ENCODE assay signal across 8 mouse cellular contexts in genomic region chr7:97748527-97749206, GRCm38 (mm10). TPM values are rescaled to one million over a fixed set of nuclear protein-coding genes. Genes with fewer than 3 reads are reported as not detected.
DNase-seq lines count a peak whose midpoint lies in the region; ATAC-seq lines count a peak whose summit lies in the region.

No protein-coding gene starts in this region.

- peak overlapping the region; percentile 20; the same call in 1 of the 2 replicates for H3K4me2 ChIP-seq in hindbrain, embryonic 13.5 days
- peak overlapping the region; percentile 73 for H3K4me2 ChIP-seq in liver, embryonic 13.5 days

- DNase-seq in right cerebral cortex, adult 18-20 months: peak; percentile 44
- DNase-seq in right cerebral cortex, postnatal 4 days: no peak
- no peak for DNase-seq in liver, embryonic 13.5 days
- DNase-seq in naive thymus-derived CD4-positive, alpha-beta T cell, adult 2 months (ENCODE audit: low read depth): peak; percentile 77
- DNase-seq in urinary bladder, adult 2 months (ENCODE audit: low spot score): no peak
- DNase-seq in layer of hippocampus, postnatal 10 days (ENCODE audit: low spot score in 2 of 2): no peak

- no peak overlapping the region for H3K9ac ChIP-seq in hindbrain, embryonic 13.5 days
- peak overlapping the region; percentile 58 for H3K9ac ChIP-seq in liver, embryonic 13.5 days

- no peaks in the 10 kb centered on the region for H3K27me3 ChIP-seq in hindbrain, embryonic 13.5 days
- H3K27me3 ChIP-seq in liver, embryonic 13.5 days: no peaks in the 10 kb centered on the region

- H3K36me3 ChIP-seq in hindbrain, embryonic 13.5 days: no peaks in the 10 kb centered on the region
- no peaks in the 10 kb centered on the region for H3K36me3 ChIP-seq in liver, embryonic 13.5 days

- no peaks in the 10 kb centered on the region for H3K9me3 ChIP-seq in hindbrain, embryonic 13.5 days
- H3K9me3 ChIP-seq in liver, embryonic 13.5 days (replicated peaks): no peaks in the 10 kb centered on the region

- WGBS in hindbrain, embryonic 13.5 days: 49% methylated on average over 10 of the region's 10 CpGs
- WGBS in liver, embryonic 13.5 days (ENCODE audit: insufficient replicate concordance): 16% methylated on average over 10 of the region's 10 CpGs

- no peak overlapping the region for H3K4me3 ChIP-seq in hindbrain, embryonic 13.5 days
- H3K4me3 ChIP-seq in liver, embryonic 13.5 days (replicated peaks): peak overlapping the region; percentile 50

- 0 out of 2 replicates have a peak, but pooled peaks cover 5% of the 10 kb centered on the region for H3K4me1 ChIP-seq in hindbrain, embryonic 13.5 days (replicated peaks)
- H3K4me1 ChIP-seq in liver, embryonic 13.5 days (replicated peaks): peaks cover 46% of the 10 kb centered on the region

- H3K27ac ChIP-seq in hindbrain, embryonic 13.5 days: 0 out of 2 replicates have a peak overlapping the region, but pooled peaks have one; percentile 36
- peak overlapping the region; percentile 95 for H3K27ac ChIP-seq in liver, embryonic 13.5 days

- peak; percentile 36 for ATAC-seq in erythroid progenitor cell, adult 5-6 weeks (replicated peaks; ENCODE audit: low FRiP score, poor library complexity, severe bottlenecking)
- ATAC-seq in hindbrain, embryonic 13.5 days (ENCODE audit: low FRiP score): no peak
- peak; percentile 11 for ATAC-seq in liver, embryonic 13.5 days (ENCODE audit: low read depth)

RNA-seq across cellular contexts. Expression of gene Aqp11, which starts 10.6 kb away (rescaled TPM):
- 1.3 and 2.5 TPM in 2 replicates for total RNA-seq in erythroid progenitor cell, adult 5-6 weeks (2015; ENCODE audit: low replicate concordance)
- total RNA-seq in erythroid progenitor cell, adult 5-6 weeks (2017; ENCODE audit: low replicate concordance): 0.51 and 1.3 TPM in 2 replicates
- polyA plus RNA-seq in hindbrain, embryonic 13.5 days (2015; fragmentation: Nextera tagmentation; extraction: Ambion mirVana): 14.2 and 15.1 TPM in 2 replicates
- polyA plus RNA-seq in liver, embryonic 13.5 days (2015; fragmentation: Nextera tagmentation; extraction: Ambion mirVana): 15.6 and 15.9 TPM in 2 replicates
- 3.0 and 3.9 TPM in 2 replicates for polyA plus RNA-seq in urinary bladder, adult 2 months (2012; rRNA removed)
- 10 to 100 TPM; 39.7 to 39.9 TPM for total RNA-seq in layer of hippocampus, postnatal 10 days (2021)

RNA-seq across cellular contexts. Expression of gene Pak1, which starts 39.7 kb away (rescaled TPM):
- total RNA-seq in erythroid progenitor cell, adult 5-6 weeks (2015; ENCODE audit: low replicate concordance): 5.0 and 16.2 TPM in 2 replicates
- 3.6 and 6.6 TPM in 2 replicates for total RNA-seq in erythroid progenitor cell, adult 5-6 weeks (2017; ENCODE audit: low replicate concordance)
- polyA plus RNA-seq in hindbrain, embryonic 13.5 days (2015; fragmentation: Nextera tagmentation; extraction: Ambion mirVana): 130 and 132 TPM in 2 replicates
- polyA plus RNA-seq in liver, embryonic 13.5 days (2015; fragmentation: Nextera tagmentation; extraction: Ambion mirVana): 6.7 and 8.8 TPM in 2 replicates
- 14.6 and 19.2 TPM in 2 replicates for polyA plus RNA-seq in urinary bladder, adult 2 months (2012; rRNA removed)
- 100 to 1,000 TPM; 153 to 175 TPM for total RNA-seq in layer of hippocampus, postnatal 10 days (2021)

RNA-seq across cellular contexts. Expression of gene Clns1a, which starts 52.2 kb away (rescaled TPM):
- total RNA-seq in erythroid progenitor cell, adult 5-6 weeks (2015; ENCODE audit: low replicate concordance): 23.4 and 30.2 TPM in 2 replicates
- 12.5 and 18.4 TPM in 2 replicates for total RNA-seq in erythroid progenitor cell, adult 5-6 weeks (2017; ENCODE audit: low replicate concordance)
- polyA plus RNA-seq in hindbrain, embryonic 13.5 days (2015; fragmentation: Nextera tagmentation; extraction: Ambion mirVana): 192 and 198 TPM in 2 replicates
- 104 and 110 TPM in 2 replicates for polyA plus RNA-seq in liver, embryonic 13.5 days (2015; fragmentation: Nextera tagmentation; extraction: Ambion mirVana)
- 47.7 and 55.6 TPM in 2 replicates for polyA plus RNA-seq in urinary bladder, adult 2 months (2012; rRNA removed)
- total RNA-seq in layer of hippocampus, postnatal 10 days (2021): 10 to 100 TPM; 68.7 to 74.9 TPM

Comparison
In these comparisons a context has a peak if more than half of its experiments do, and no peak if none do; other contexts are left out.
1. DNase-seq: peak in right cerebral cortex, adult 18-20 months (single experiment) and naive thymus-derived CD4-positive, alpha-beta T cell, adult 2 months (single experiment); none in right cerebral cortex, postnatal 4 days (single experiment), liver, embryonic 13.5 days (single experiment), urinary bladder, adult 2 months (single experiment) and layer of hippocampus, postnatal 10 days (0 of 2).